Comparison of ENCODE assay signal across 23 mouse cellular contexts in genomic region chr9:31072256-31072655, GRCm38 (mm10). TPM values are rescaled to one million over a fixed set of nuclear protein-coding genes. Genes with fewer than 3 reads are reported as not detected.
DNase-seq lines count a peak whose midpoint lies in the region; ATAC-seq and TF ChIP-seq lines count a peak whose summit lies in the region.
"Had no signal": no experiment of that assay in that cellular context is flagged by ENCODE, and none has a peak within 500 bp of the region (broad histone marks: within the 10 kb centered on the region; RNA-seq: fewer than 3 reads in every experiment).

No protein-coding gene starts in this region.

- in situ Hi-C loops in ES-E14 (cut with MboI; ENCODE audit: low sequenced_read_pairs in 2 of 2, unreplicated experiment in 2 of 2), result no loop called here

- peaks cover 60% of the 10 kb centered on the region for H3K4me1 ChIP-seq in E14TG2a.4 (replicated peaks; ENCODE audit: low read depth, low read length)
- H3K4me1 ChIP-seq in ES-E14 (ENCODE audit: control insufficient read depth in 2 of 2, insufficient read depth in 2 of 2, low read length in 2 of 2, poor library complexity in 1 of 2), result peaks cover 10 to 13% of the 10 kb centered on the region in 2 experiments; a peak in 3 of 4 replicates
- H3K4me1 ChIP-seq in midbrain, embryonic 11.5 days (ENCODE audit: control insufficient read depth, insufficient read depth, low read length), result no peaks in the 10 kb centered on the region
- no peaks in the 10 kb centered on the region for H3K4me1 ChIP-seq in forebrain, embryonic 10.5 days

- H3K27me3 ChIP-seq in E14TG2a.4 (ENCODE audit: insufficient read depth, low read length), result no peaks in the 10 kb centered on the region
- H3K27me3 ChIP-seq in midbrain, embryonic 11.5 days (ENCODE audit: control insufficient read depth, insufficient read depth, low read length), result no peaks in the 10 kb centered on the region
- H3K27me3 ChIP-seq in forebrain, embryonic 10.5 days (ENCODE audit: poor library complexity, severe bottlenecking), result no peaks in the 10 kb centered on the region
- H3K27me3 ChIP-seq: CH12.LX, Patski had no signal

- WGBS in midbrain, embryonic 11.5 days, result 90% methylated on average over 5 of the region's 5 CpGs
- WGBS in forebrain, embryonic 10.5 days, result 89% methylated on average over 5 of the region's 5 CpGs

- H3K36me3 ChIP-seq in E14TG2a.4 (ENCODE audit: insufficient read depth, low read length) (peaks cover 27% of the 10 kb centered on the region), ES-E14 (ENCODE audit: control insufficient read depth, insufficient read depth, low read length, poor library complexity, severe bottlenecking) (peaks cover 3% of the 10 kb centered on the region)
- H3K36me3 ChIP-seq in midbrain, embryonic 11.5 days (ENCODE audit: control insufficient read depth, insufficient read depth, low read length), result no peaks in the 10 kb centered on the region
- peaks cover 23% of the 10 kb centered on the region for H3K36me3 ChIP-seq in forebrain, embryonic 10.5 days (replicated peaks)

- H3K27ac ChIP-seq in ES-E14 (ENCODE audit: insufficient read depth, low read depth, low read length, poor library complexity, severe bottlenecking), result no peak overlapping the region; the same call in 1 of the 2 replicates
- H3K27ac ChIP-seq in midbrain, embryonic 11.5 days (ENCODE audit: low read depth, low read length), result no peak overlapping the region
- no peak overlapping the region for H3K27ac ChIP-seq in forebrain, embryonic 10.5 days

- 0 out of 2 replicates have a peak, but pooled peaks have one; percentile 62 for ATAC-seq in erythroblast, adult 5-6 weeks (replicated peaks; ENCODE audit: low FRiP score, poor library complexity, severe bottlenecking)
- ATAC-seq in midbrain, embryonic 11.5 days (ENCODE audit: low FRiP score), result no peak
- ATAC-seq: activated CD4-positive, CD25-positive, alpha-beta regulatory T cell, adult 4 months; CD4-positive, CD25-positive, alpha-beta regulatory T cell, adult 4 months; Patski had no signal

- H3K9me3 ChIP-seq in E14TG2a.4 (ENCODE audit: low read length) (no peaks in the 10 kb centered on the region), ES-E14 (ENCODE audit: control insufficient read depth, insufficient read depth, low read depth, low read length) (no peaks in the 10 kb centered on the region)
- no peaks in the 10 kb centered on the region for H3K9me3 ChIP-seq in midbrain, embryonic 11.5 days (ENCODE audit: control insufficient read depth, low read length)
- H3K9me3 ChIP-seq in forebrain, embryonic 10.5 days, result no peaks in the 10 kb centered on the region
- H3K9me3 ChIP-seq: G1E had no signal

- no peak for DNase-seq in ES-E14 (ENCODE audit: low read depth, low spot score)
- DNase-seq in midbrain, embryonic 11.5 days (ENCODE audit: low spot score, missing footprints), result no peak
- no peak for DNase-seq in forebrain, embryonic 10.5 days (ENCODE audit: extremely low spot score, low spot score)
- DNase-seq in lung, postnatal 4 days, result no peak
- DNase-seq: adrenal gland, adult 2 months; adrenal gland, adult 8-10 months; adrenal gland, postnatal 10 days; adrenal gland, postnatal 14 days; adrenal gland, postnatal 25 days; adrenal gland, postnatal 36 days; B cell, adult 2 months; cerebellum, adult 11 months; cerebellum, adult 11-12 months; cerebellum, adult 18-20 months; cerebellum, adult 2 months; cerebellum, adult 8-10 months had no signal

- peak overlapping the region; percentile 25; the same call in 1 of the 2 replicates for H3K9ac ChIP-seq in ES-E14 (ENCODE audit: insufficient read depth, low read depth, low read length, poor library complexity, severe bottlenecking)
- H3K9ac ChIP-seq in midbrain, embryonic 11.5 days (ENCODE audit: low read length), result no peak overlapping the region

- H3K4me3 ChIP-seq in E14TG2a.4 (replicated peaks; ENCODE audit: low read length) (peak overlapping the region; percentile 56), ES-E14 (ENCODE audit: insufficient read depth in 1 of 2, low read depth in 1 of 2, low read length in 2 of 2, poor library complexity in 1 of 2, severe bottlenecking in 1 of 2) (no peak overlapping the region)
- H3K4me3 ChIP-seq in midbrain, embryonic 11.5 days (ENCODE audit: low read depth, low read length), result no peak overlapping the region
- H3K4me3 ChIP-seq in forebrain, embryonic 10.5 days, result no peak overlapping the region

- no peak overlapping the region for H3K4me2 ChIP-seq in midbrain, embryonic 11.5 days

- no peak for TF ChIP-seq CTCF in E14TG2a.4 (conservative IDR thresholded peaks at IDR 0.05; ENCODE audit: low read length)

TF ChIP-seq in ES-E14, 5 proteins besides CTCF, POLR2A, EP300 and RAD21:
- TF ChIP-seq MAFK (IDR thresholded peaks at IDR 0.05; ENCODE audit: insufficient read depth, low read depth, low read length) (peak; percentile 74), CHD2 (IDR thresholded peaks at IDR 0.05; ENCODE audit: low read depth, low read length) (no peak)
TF ChIP-seq in ES-E14: peak in this region for 1.

RNA-seq across cellular contexts. Expression of gene Zbtb44, which starts 41.8 kb away (rescaled TPM):
- 33.1 and 33.7 TPM in 2 replicates for total RNA-seq in ES-E14 (2012; rRNA removed)
- total RNA-seq in erythroblast, adult 5-6 weeks (2015; ENCODE audit: low replicate concordance), result 49.5 and 62.1 TPM in 2 replicates
- 59.5 and 60.2 TPM in 2 replicates for total RNA-seq in erythroblast, adult 5-6 weeks (2017; ENCODE audit: low replicate concordance)
- 4.5 and 5.7 TPM in 2 replicates for polyA plus RNA-seq in midbrain, embryonic 11.5 days (2014; fragmentation: Nextera tagmentation; extraction: Ambion mirVana)
- polyA plus RNA-seq in forebrain, embryonic 10.5 days (2016; fragmentation: Nextera tagmentation; extraction: Ambion mirVana), result 4.1 and 4.4 TPM in 2 replicates

RNA-seq across cellular contexts. Expression of gene St14, which starts 59.4 kb away (rescaled TPM):
- total RNA-seq in ES-E14 (2012; rRNA removed), result 44.3 and 122 TPM in 2 replicates
- total RNA-seq in erythroblast, adult 5-6 weeks (2015; ENCODE audit: low replicate concordance), result not detected in 2 replicates
- 0.84 and 3.4 TPM in 2 replicates for total RNA-seq in erythroblast, adult 5-6 weeks (2017; ENCODE audit: low replicate concordance)
- 0.54 and 0.60 TPM in 2 replicates for polyA plus RNA-seq in midbrain, embryonic 11.5 days (2014; fragmentation: Nextera tagmentation; extraction: Ambion mirVana)
- 4.3 and 6.2 TPM in 2 replicates for polyA plus RNA-seq in forebrain, embryonic 10.5 days (2016; fragmentation: Nextera tagmentation; extraction: Ambion mirVana)
- polyA plus RNA-seq: G1E, Patski had no signal

Comparison
In these comparisons a context has a peak if more than half of its experiments do, and no peak if none do; other contexts are left out.
1. RNA of gene St14, which starts 59.4 kb away (total RNA-seq): 44.3 to 122 TPM in ES-E14; 0.84 to 3.4 TPM in erythroblast, adult 5-6 weeks; every median in the first group is over 10 times any median in the second.